Mouse (Mus musculus) c-Kit-negative CD71-positive TER-119-positive erythroid progenitor cells, embryonic 14.5 days (primary cell): Measurements from ENCODE around the gene Icos.

Experiments
- DNase-seq: peaks from one replicate; pipeline ENCODE4 v3.0.0-alpha.2; 2013; ENCODE audit warnings: low read depth, low spot score

The Icos gene

DNA sequence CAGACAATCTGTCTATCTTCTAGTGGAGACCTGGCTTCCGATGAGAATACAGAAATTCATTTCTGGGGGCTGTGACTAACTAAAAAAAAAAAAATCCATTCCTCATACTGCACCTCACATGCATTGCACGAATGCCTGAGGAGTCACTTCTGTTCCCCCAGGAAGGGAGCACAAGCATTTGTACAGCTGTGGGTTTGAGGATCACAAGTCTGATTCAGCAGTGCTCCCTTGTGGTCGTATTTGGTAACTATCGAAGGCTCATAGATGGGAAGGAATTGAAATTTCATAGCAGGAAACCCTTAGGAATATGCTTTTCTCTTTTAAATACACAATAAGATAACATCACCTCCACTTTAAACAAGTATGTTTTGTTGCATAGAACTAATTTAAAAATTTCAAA, 16.6 kb upstream of the Icos start:
- no peak for DNase-seq

DNA sequence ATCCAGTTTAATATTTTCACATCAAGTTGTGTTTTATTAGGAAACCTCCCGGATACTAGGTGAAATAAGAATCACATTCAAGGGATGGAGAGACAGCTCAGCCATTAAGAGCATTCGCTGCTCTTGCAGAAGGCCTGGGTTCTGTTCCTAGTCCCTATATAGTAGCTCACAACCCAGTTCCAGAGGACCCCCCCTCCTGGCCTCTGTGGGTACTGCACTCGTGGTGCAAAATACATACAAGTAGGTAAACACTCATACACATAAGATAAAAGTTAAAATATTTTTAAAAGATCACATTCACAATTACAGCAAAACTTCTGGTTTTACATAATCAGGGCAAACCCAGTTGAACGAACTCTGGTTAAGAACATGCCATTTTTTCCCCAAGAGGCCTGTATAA, 15.6 kb upstream of the Icos start:
- no peak for DNase-seq

DNA sequence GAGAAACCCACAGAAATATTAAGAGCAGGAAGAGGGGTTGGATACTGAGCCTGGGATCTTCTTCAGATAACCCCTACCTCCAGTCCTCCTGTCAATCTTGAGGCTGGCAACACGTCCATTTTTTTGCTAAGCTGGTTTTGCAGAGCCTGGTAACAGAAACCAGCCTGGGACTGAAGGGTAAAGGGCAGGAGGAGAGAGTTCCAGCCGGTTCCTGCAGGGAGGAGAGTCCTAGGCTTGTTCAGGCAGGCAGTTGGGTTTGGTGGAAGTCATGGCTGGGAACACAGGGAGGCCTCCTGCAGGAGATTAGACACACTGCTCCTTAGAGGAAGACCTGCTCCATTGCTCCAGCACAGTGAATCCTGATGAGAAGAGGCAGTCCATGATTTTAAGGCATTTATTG, 10.2 kb upstream of the Icos start:
- DNase-seq, result no peak

DNA sequence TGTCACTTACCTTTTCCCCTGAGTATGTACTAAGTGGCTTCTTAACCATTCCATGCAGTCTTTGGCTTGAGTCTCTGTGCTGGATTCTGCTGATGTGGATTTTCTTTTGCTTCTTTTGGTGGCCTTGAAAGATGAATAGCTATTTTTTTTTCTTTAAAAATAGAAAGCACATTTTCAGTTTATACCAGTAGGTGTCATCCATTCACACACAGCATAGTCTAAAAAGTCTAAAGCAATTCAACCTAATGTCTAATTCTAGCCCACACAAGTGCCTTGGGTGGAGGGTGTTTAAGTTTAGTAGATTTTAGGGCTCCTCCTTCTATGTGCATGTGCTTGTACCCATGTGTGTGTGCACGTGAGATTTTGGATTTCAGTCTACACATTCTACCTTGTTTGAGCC, 6.9 kb upstream of the Icos start:
- DNase-seq, result no peak

DNA sequence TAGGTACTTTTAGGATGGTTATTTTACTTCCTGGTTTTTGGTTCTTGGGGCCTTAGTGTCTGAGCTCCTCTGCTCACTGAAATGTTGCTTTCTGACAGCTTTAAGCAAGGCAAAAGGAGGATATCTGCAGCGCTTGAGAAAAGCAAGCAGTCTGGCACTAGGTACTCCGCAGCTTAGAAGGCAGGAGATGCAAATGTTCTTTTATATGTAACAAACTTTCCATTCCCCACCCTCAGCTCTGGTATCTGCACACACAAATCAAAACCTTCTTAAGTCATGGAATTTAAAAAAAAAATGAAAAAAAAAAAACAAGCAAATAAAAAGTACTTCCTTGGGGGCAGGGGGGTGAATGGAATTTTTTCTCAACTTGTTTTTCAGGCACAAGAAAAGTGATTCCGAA, 3.5 kb upstream of the Icos start:
- DNase-seq, result no peak

DNA sequence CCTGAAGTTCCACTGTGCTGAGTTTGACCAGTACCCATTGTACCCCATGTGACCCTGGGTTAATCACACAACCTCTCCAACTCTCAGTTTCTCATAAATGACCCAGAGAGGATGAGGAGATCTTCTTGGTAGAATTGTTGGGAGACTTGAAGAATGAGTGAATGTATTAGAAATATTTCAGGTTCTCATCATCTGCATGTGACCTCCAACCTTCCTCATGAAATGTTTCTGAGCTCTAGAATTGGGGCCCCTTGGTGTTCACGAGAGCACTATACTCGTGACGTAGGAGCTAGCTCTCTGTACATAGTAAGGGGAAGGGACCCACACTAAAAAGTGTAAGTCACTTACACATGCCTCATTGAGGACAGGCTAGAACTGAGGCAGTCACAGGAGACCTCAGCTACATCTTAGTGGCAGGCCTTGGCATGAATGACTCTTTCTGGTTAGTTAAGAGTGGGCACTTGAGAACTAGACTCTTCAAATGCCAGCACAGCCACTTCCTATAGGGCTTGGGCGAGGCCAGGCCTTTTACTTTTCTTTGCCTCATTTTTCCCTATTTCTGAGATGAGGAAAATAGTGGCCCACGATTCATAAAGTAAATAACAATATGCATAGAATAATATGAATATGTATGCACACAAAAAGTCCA, 2.0 kb upstream of the Icos start:
- DNase-seq, result no peak

DNA sequence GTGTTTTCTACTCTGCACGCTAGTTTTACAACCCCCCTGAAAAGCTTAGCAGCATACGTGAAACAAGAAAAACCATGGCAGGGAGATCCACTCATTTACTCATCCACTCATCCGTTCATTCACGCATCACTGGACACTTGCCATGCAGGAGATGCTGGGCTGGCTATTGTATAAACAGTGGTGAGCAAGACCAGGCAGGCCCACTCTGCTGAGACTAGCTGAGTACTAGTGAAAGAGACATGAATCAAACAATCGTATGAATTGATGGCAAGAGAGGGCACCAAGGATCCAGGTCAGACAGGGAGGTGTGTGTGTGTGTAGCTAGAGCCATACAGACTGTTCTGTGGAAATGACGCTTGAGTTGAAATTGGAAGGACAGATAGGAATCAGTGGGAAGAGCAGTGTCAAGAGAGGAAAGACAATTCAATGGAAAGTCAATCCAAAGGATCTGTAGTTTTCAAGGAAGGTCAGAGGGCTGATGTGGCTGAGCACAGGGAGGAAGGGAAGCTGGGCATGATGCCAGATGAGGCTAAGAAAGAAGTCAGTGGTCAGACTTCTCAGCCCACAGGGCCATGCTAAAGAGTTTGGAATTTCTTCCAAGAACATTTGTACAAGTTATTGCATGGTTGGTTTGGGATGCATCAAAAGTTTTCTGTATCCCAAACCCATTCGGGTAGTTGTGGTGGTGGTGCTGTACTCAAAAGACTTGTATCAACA, 1.6 kb downstream of the Icos start:
- DNase-seq, result no peak

DNA sequence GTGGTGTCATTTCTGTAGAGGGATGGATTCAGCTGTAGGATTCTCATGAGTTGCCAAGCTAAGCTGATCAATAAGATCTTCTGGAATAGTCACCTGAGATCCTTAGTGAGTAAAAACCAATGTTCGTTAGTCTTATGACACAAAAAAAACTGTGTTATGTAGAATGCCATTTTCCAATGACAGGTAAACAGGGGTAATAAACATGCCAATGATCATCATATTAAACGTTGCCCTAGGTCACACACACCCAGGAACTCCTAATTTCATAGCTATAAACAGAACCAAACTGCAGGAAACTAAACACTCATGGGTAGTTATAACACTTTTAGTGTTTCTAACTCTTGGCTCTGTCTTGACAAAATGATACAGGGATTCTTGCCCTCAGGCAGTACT, 2.1 kb downstream of the Icos start:
- no peak for DNase-seq

DNA sequence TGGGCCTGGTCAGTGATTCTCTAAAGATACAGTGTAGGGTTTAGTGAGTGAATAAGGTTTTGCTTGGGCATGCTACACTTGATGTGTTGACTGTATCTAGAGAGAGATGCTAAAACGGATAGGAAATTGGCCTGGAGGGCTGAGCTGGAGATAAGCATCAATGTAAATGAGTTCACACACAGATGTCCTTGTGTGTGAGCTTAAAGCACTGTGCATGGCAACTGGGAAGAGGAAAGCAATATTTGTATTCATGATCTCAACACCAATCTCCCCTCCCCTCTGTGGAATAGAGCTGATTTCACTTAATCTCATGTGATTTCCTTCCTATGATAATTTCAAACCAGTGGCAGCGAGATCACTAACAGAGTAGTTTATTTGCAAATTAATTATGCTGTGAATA, 7.3 kb downstream of the Icos start:
- DNase-seq, result no peak

DNA sequence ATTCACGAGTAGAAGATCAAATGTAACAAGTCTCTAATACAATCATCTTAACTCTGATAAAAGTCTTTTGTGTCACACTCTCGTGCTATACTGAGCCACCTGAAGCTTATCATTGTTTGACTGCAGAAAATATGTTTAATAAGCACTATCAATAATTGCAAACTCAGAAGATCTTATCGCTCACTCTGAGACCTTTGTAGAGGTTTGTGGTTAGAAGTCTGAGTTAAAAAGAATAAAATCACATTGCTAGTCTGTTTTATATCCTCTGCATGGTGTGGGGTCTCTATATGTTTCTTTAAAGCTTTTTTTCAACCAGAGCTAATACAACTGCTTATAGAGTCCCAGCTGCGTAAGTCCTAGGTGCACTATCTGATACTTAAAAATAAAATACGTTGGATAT, 8.4 kb downstream of the Icos start:
- no peak for DNase-seq

DNA sequence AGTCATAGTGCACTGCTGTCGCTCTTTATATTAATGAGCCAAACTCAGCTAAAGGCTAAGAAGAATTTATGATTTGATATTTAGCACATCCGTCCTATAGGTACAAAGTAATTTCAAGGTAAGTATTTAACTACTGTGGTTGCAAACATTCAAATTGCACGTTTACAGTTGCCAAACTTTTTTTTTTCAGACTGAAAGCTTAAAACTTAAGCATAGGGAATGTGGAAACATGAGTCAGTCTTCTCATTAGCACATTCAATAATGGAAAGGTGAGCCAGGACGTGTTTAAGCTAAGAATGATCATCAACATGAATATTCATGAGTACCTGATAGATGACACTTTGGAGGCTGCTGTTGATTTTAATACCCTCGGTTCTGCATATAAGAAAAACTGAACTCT, 11.4 kb downstream of the Icos start:
- DNase-seq, result no peak

DNA sequence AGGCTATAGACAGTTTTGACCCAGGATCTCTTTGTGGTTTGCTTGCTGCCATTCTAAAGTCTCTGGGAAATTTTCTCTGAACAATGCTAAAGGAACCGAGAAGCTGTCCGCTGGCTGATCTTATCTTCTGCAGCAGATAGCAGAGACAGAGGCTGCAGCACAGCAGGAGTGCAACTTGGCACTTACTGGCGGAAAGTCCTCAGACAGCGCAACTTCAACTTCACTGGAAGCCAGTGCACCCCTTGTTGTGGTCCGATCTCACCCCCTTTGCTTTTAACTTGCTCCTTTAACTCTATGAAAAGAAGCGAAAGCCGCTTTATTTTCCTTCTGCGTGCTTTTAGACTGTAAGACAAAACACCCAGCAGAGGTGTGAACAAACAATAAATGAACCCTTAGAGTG, 12.6 kb downstream of the Icos start:
- no peak for DNase-seq

DNA sequence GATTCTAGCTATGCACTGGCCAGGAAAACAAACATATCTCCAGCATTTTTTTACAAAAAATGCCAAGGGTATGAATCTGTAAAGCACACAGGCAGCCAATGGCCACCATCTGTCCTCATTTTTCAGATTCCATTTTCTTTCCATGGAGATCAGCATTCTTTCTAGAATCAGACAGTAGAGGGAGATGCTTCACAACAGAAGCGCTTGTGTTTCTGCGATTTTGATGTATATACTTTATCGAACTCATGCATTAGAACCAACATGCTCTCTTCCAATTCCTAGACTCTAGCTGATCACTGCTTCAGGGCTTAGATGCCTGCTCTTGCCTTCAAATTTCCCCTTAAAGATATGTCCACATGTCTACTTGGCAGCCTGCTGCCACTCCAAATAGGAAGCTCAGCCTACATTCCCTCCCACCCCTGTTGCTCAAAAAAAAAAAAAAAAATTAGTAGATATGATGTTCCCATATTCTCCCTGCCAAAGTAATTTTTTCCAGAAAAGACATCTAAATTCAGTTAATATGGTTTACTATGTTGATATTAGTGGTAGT, 20.4 kb downstream of the Icos start:
- DNase-seq, result no peak

DNA sequence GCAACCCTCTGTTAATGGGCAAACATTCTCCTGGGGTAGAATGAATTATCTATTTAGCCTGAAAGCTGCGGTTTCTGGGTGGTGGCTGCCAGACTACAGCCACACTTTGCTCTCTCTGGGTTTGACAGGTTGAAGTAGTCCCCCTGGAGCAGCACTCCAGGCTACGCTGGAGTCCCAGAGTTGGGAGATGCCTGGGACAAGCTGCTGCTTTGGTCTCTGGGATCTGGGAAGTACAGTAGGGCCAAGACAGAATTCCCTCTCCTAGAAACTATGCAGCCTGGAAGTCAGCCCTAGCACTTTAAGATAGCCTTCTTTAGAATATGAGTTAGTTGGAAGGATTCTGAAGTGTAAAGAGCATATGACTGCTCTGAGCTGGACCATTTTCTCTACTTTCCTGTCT, 21.0 kb downstream of the Icos start:
- DNase-seq, result no peak

DNA sequence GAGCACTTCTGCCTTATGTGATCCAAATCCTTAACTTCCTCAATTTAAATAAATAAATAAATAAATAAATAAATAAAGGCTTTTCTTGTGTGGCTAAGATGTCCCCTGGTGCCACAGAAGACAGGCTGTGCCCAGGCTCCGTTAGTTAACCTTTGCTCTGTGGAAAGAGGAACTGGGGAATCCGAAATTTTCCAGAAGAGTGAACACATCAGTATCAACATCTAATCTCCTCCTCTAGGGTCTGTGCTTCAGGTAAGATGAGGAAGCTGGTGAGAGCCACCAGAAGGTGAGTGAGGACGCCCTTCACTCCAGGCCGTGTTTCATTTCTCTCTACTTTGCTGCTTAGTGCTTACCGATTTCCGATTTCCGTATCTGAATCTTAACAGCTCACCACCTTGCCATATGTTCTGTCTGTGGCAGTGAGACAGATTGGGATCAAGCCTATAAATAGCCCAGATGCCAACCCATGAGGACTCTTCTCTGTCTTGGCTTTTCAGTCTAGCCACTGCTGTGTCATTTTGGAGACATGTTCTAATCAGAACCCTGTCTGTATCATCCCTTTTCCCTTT, 24.1 kb downstream of the Icos start:
- no peak for DNase-seq

DNA sequence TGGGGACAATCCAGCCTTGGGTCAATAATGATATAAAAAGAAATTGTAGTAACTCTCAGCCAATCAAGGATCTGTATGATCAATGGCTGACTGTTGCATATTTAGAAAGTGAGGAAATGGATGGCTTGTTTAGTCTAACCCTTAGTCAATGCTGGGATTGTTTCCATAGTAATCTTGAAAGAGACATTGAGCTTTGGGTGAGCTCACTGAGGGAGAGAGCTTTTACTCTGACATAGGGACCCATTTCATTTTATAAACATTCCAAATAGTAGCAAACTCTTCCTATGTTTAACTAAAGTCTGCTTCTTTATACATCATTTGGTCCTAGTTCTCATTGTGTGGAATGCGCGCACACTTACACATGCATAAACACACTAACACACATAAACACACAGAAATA, 28.5 kb downstream of the Icos start:
- DNase-seq, result no peak

DNA sequence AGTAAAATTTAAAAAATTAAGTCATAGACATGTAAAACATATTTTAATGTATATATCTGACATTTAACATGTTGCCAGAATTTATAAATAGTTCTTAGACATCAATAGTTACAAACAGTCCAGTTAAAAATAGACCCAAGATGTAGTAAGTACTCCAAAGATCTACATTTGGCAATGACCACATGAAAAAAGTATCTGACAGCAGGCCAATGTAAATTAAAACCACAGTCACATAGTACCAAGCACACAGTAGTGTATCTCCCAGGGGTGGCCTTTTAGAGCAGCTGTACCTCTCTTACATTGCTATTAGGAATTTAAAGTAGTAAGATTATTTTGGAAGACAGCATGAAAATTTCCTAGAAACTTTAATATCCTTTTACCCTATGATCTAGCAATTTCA, 29.8 kb downstream of the Icos start:
- no peak for DNase-seq

DNA sequence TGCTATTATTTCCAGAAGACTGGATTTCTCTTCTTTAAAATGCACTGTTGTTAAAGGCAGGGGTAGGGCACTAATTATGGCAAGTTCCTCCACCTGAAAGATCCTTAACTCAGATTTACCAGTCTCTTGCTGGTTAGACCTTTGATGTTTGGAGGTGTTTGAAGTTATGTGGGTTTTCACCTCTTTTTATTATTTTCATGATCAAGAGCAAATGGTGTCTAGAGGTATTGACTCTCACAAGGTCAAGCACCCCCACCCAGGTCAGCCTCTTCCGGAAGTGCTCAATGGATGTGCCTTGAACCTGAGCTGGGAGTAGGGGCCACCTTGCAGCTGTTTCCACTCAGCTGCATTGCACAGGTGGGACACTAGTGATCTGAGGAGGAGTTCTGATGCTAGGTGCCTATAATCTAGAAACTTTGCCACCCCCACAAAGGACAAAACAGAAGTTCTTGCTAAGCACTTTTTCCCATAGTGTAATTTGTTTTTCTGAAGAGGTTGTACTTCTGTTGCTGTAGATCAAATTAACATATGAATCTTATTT, 38.9 kb downstream of the Icos start:
- no peak for DNase-seq

DNA sequence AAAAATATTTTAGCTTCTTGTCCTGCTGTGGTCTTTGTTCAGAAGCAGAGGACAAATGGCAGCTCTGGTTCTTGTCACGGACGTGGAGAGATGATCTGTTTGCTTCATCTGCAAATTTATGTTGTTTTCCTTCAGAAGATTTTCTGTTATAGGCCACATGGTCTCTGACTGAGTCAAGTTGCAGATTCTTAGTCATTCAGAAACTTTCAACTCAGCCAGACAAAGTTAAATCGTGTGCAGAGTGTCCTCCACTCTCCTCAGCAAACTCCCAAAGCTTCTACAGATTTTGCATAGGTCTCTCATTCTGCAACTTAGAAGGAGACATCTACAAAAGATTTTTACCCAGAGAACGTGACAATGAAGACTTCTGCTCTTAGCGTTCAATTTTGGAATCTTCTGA, 49.0 kb downstream of the Icos start:
- DNase-seq, result no peak

DNA sequence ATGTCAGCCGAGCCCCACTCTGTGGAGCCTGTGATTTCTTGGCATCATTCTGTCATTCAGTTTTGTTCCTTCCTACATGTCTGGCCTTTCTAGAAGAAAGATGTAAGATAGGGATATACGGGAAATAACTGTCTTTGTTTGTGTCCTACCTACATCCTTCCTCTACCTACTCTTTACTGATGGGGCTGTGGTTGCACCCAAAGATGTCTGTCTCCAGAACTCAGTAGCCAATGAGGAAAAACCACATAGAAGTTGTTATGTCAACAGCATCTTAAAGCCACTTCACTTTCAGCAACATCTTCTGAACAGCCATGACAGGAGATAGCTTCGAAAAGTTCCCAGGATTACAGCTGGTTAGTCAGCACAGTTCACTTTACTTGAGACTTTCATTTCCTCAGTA, 49.8 kb downstream of the Icos start:
- DNase-seq, result no peak

DNA sequence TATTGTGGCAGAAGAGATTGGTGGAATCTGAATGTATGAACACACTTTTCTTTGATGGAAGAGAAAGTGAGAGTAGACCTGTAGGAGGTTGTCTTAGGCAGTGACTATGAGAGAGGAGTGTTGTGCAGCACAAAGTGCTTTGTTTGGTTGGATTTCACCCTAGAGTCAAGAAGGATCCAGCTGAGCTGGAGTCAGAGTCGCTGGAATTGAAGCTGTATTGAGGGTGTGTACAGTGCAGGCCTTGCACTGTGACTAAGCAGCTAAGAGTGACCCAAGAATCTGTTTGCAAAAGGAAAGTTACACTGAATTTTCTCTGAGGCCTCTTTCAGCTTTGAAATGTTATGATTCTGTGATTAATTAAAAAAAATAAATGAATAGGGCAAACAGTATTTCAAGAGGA, 52.2 kb downstream of the Icos start:
- no peak for DNase-seq

DNA sequence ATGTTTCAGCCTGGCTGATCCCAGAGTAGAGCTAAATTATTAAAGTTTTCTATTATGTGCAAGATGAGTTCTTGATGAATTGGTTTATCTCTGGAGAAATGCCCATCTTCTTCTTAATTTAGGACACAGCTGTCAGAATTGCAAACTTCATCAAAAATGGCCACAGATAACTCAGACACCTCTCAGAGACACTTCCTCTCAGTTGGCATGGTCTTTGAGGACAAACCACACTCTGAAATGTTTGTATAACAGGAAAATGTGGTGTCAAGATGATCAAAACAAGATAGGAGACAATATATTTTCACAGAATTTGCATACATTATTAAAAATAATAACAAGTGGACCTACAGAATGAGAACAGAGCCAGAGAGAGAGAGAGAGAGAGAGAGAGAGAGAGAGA, 52.8 kb downstream of the Icos start:
- DNase-seq, result no peak

DNA sequence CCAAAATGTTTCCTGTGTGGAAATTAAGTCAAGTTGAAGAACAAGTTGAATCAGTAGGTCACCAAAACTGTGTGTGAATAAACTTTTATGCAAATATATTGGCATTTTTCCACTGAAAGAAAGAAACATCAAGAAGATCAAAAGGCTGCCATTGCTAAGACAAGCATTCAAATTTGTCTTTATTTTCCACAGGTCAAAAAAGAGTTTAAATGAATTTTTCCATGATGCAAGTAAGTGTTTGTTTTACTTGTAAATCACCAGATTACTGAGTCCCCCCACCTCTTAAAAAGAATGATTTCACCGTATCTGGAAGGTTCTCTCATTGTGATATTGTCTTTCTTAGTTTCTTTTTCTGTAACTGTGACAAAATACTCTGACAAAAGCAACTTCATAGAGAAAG, 57.5 kb downstream of the Icos start:
- DNase-seq, result no peak
